Mouse (Mus musculus): ENCODE measurements around the gene Tnip1.
"Not testable (repeated sequence)": the region's sequence is repeated elsewhere in the genome, so short reads cannot be mapped to it uniquely, and the experiment has no call there.

Tnip1 gene

DNA sequence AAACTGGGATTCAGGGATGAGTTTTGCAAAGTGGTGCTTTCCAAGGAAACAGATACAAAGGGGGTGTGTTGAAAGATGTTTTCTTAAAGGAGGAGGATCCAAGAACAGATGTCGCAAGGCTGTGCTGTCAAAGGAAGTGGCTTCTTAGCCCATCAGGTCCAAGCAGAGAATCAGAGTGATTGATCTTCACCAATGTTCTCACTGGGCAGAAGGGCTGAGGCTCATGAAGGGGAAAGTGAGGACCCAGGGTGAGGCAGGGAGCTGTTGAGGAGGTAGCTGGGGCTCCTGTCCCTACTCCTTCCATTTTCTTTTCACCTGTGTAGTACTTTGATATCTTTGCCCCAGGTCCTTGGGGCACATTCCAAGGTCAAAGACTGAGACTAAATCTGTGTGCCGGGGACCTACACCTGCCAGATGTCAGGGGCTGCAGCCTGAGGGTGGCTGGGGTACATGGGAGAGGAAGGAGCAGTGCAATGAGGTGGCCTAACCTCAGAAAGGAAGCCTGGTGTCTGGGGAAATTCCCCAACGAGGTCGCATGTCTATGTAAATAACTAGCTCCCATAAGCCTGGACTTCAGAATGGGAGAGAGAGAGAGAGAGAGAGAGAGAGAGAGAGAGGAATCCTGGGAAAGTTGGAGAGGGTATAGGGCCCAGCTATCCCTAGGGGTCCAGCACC lies 9.5 kb upstream of the Tnip1 start:
- peak; percentile 81 for DNase-seq (ENCODE audit: extremely low read depth, low read depth, low spot score)

DNA sequence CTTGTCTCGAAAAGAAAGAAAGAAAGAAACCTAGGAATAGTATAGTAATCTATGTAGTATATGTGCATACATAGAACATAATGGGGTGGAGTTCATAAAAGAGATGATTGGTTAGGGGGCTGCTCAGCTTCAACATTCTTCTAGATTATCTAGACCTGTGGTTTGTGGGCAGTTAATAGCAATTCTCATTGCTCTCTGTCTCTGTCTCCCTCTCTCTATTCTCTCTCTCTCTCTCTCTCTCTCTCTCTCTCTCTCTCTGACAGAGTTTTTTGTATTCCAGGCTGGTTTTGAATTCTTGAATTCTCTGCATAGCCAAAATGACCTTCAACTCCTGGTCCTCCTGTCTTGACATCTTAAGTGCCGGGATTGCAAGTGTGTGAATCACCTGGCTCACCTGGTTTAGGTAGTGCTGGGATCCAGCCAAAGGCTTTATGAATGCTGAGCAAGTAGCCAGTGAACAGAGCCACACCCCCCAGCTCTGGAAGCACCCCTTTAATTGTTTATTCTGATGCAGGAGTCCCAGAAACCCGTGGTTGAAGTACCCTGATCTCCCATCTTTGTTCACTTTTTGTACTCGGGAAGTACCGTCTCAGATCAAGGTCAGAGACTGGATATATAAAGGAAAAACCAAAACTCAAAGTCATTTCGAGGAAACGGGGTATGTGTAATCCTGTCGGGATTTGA lies 8.8 kb upstream of the Tnip1 start:
- peak; percentile 77 for DNase-seq (ENCODE audit: extremely low read depth, low read depth, low spot score)

DNA sequence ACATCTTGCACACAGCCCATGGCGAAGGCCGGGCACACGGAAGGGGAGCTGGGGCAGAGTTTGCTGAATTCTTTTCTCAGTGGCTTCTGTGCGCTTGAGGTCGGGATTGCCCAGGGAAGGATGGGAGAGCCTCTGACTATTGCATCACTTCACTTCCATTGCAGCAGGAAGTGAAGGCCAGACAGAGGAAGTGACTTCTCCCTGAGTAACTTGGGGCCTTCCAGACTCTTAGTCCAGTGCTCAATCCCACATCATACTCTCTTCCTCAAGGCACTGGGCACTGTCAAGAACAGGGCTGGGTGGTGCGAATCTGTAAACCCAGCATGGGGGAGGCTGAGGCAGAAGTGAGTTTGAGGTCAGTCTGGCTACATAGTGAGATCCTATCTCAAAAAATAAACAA lies 2.5 kb upstream of the Tnip1 start:
- DNase-seq (ENCODE audit: extremely low read depth, low read depth, low spot score) = no peak

DNA sequence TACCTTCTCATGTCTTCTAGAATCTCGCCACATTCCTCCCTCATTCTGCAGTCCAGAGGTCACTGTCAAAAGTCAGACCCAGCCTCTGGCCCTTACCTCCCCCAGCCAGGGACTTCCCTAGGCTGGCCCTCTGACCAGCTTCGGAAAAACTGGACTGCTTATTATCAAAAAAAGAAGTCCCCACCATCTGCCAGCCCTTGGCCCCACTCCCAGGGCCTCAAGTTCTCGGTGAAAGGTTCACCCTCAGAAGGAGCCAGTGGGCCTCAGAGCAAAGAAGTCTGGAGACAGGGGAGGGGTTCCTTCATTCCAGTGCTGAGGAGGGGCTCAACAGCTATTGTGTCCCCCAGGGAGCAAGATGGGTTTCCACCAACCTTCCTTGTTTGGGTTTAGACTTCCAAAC lies 796 bp downstream of the Tnip1 start:
- DNase-seq (ENCODE audit: extremely low read depth, low read depth, low spot score) = no peak

DNA sequence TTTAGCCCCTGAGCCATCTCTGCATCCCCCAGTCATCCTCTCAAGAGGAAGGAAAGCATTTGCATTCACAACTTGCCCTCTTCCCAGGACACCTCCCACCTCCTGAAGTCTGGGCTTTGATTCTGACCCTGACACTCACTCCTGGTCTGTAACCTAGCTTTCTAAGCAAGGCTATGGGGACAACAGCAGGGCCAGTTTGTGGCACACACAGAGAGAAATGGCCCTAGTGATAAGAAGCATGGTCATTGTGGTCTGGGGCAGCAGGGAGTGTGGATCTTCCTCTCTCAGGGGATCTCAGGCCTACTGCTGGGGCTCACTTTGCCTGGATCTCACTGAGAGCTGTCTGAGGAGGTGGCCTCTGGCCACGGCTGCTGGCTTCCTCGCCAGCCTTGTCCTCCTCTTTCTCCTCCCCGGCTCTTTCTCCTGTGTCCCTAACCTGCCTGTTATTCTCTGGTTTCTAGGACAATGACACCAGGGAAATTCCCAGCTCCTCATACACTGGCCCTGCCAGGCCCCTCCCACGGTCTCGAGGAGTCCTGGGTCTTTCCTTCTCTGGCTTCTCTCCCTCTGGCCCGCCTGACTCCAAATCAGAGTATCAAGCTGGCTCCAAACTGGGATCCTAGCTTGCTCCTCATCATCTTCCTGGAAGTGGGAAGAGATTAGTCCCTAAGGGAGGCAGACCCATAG lies 1.4 kb downstream of the Tnip1 start:
- no peak for DNase-seq (ENCODE audit: extremely low read depth, low read depth, low spot score)

- no peak for DNase-seq (ENCODE audit: extremely low read depth, low read depth, low spot score)
Observed at GRCm38 (mm10) chr11:54960251-54960650, 2.5 kb downstream of the Tnip1 start.

GRCm38 (mm10) chr11:54958571-54959073 lies 4.1 kb downstream of the Tnip1 start:
- no peak for DNase-seq (ENCODE audit: extremely low read depth, low read depth, low spot score)

DNA sequence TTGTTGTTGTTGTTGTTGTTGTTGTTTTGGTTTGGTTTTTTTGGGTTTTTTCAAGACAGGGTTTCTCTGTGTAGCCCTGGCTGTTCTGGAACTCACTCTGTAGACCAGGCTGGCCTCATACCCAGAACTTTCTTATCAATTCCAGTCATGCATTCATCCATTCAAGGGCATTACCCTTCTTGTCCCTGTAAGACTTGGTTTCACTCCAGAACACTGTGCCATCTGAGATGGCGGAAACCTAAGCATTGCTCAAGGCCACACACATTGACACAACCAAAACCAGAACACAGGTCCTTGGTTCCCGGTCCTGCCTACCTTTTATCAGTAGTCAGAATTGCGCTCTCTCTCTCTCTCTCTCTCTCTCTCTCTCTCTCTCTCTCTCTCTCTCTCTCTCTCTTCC lies 5.0 kb downstream of the Tnip1 start:
- not testable (repeated sequence) for DNase-seq (ENCODE audit: extremely low read depth, low read depth, low spot score)

DNA sequence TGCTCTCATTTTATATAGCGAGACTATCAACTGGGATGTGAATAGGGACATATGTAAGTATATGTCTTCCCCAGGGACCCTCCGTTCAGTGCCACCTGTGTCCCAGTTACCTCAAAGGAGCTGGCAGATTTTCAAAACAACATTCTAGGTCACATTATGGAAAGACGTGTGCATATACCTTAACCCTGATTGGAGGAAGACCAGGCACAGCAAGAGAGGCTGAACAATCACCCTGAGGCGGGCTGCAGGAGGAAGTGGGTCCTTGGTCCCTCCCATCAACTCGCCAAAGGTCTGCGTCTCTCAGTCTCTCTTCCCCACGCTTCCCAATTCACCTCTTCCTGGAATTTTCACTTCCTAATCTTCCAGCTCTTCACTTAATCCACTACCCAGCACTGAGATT lies 5.8 kb downstream of the Tnip1 start:
- no peak for DNase-seq (ENCODE audit: extremely low read depth, low read depth, low spot score)

GRCm38 (mm10) chr11:54955735-54956480 lies 6.8 kb downstream of the Tnip1 start:
- DNase-seq (ENCODE audit: extremely low read depth, low read depth, low spot score) = no peak

- not testable (repeated sequence) for DNase-seq (ENCODE audit: extremely low read depth, low read depth, low spot score)
Observed at GRCm38 (mm10) chr11:54955400-54955734, 7.3 kb downstream of the Tnip1 start.

DNA sequence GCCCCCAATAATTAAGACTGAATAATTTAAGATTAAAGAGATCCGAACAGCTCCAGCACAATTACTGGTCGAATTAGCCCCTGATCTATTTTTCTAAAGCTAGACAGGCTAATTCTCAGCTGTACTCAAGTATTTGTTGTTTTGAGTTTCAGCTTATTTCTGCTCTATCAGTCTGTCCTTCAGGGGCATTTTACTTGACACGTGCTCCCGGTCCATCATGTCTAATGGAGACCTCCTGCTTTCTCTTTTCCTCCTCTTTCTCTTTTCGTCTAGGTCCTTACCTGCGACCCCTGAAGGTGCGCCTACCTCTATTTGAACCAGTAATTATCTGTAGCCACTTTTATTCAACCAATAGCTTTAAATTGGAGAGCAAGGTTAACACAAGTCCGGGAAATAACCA lies 8.0 kb downstream of the Tnip1 start:
- DNase-seq (ENCODE audit: extremely low read depth, low read depth, low spot score) = no peak

GRCm38 (mm10) chr11:54953993-54954446 lies 8.7 kb downstream of the Tnip1 start:
- DNase-seq (ENCODE audit: extremely low read depth, low read depth, low spot score) = no peak

- DNase-seq (ENCODE audit: extremely low read depth, low read depth, low spot score) = no peak
Observed at GRCm38 (mm10) chr11:54952651-54953050, 10.1 kb downstream of the Tnip1 start.

GRCm38 (mm10) chr11:54950684-54951083 lies 12.0 kb downstream of the Tnip1 start:
- no peak for DNase-seq (ENCODE audit: extremely low read depth, low read depth, low spot score)

DNA sequence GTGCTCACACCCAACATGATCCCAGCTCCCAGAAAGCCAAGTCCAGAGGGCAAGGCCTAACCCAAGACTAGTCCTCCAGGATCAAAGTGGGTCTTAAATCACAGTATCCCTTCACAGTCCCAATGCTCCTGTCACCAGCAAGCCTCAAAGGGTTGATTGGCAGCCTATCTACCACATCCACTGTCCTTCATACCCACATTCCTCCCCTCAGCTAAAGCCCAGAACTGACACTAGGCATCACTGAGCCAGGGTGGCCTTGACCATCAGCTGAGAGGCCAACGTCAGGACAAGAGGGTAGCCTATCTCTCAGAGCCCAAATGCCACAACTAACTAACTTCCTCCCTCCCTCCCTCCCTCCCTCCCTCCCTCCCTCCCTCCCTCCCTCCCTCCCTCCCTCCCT lies 13.0 kb downstream of the Tnip1 start:
- DNase-seq (ENCODE audit: extremely low read depth, low read depth, low spot score) = no peak

GRCm38 (mm10) chr11:54944702-54945101 lies 18.0 kb downstream of the Tnip1 start:
- DNase-seq (ENCODE audit: extremely low read depth, low read depth, low spot score) = no peak

DNA sequence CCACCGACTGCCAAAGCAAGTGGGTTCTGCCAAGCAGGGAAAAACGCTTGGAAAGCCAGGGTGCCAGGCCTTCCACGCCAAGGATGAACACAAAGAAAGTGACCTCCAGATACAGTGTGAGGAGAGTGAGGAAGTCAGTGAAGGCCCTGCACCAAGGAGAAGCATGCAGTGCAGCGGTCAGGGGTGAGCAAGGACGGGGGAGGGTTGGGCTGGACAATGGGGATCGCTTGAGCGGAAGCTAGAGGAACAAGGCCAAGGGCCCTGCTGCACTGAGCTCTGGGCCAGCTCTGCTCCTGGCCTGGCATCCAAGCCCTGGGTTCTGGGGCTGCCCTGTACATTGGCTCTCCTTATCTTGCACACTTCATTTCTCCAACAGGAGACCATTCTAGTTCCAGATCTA lies 22.7 kb downstream of the Tnip1 start:
- DNase-seq (ENCODE audit: extremely low read depth, low read depth, low spot score) = no peak

GRCm38 (mm10) chr11:54939501-54939900 lies 23.2 kb downstream of the Tnip1 start:
- DNase-seq (ENCODE audit: extremely low read depth, low read depth, low spot score) = no peak

DNA sequence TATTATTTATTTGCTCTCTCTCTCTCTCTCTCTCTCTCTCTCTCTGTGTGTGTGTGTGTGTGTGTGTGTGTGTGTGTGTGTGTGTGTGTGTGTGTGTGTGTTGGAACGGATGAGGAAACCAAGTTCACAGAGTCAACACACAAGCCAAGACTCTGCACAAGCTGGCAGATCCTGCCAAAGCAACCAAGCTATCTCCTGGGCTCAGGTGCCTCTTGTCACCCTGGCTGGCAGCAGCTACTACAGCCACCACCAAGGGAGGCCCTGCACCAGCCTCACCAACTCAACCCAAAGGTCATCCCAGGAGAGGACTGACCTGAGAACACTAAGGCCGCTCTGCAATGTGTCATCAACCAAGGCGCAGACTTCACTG lies 26.0 kb downstream of the Tnip1 start:
- DNase-seq (ENCODE audit: extremely low read depth, low read depth, low spot score) = no peak

DNA sequence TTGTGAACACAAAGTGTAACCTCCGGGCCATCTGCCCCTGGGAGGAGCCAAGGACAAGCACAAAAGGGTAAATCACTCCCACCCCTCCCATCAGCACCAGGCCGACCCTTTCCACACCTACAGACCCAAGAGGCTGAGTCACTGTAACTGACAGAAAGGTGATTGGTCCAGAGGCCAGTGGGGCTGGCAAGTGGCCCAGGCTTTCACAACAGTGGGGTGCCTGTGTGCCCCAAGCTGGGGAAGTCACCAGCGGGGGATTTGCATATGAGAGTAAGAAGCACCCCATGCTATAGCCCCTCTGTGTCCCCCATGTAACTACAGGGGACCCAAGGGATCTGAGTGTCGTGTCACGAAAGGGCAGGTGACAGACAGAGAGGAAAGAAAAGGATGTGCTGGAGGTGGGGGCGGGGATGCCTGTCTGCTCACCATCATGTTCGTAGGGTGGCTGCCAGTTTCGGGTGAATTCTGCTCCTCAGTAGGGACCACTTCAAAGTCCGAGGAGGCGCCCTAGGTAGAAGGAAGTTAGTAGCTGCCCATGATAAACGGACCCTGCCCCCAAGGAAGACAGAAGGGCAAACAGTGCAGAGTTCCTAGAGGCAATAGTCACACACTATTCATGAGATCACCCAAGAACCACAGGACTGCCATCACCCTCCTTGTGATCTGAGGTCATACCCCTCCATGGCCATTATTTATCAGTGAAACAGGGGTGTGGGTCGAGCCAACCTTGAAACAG lies 26.5 kb downstream of the Tnip1 start:
- DNase-seq (ENCODE audit: extremely low read depth, low read depth, low spot score) = no peak
